Mouse (Mus musculus) layer of hippocampus, postnatal 25 days (tissue): ENCODE measurements at regions not wholly inside any gene's neighbourhood (a gene's known extent, or its start where the extent isn't known, plus 50 kb on each side); places are given as distances from the start of the nearest gene placed in this dataset.

Experiments
- DNase-seq, 2 experiments: peaks; one replicate each; pipeline ENCODE4 v3.0.0; 2022; ENCODE audit warnings: mixed read lengths in 2 of 2, low spot score in 1 of 2; ENCODE audit errors: extremely low spot score in 1 of 2

GRCm38 (mm10) chr5:119137409-119137808, 533.1 kb upstream of the Tbx3 start:
- DNase-seq = no peak

GRCm38 (mm10) chr5:119137821-119138221, 532.6 kb upstream of the Tbx3 start:
- DNase-seq = no peak

DNA sequence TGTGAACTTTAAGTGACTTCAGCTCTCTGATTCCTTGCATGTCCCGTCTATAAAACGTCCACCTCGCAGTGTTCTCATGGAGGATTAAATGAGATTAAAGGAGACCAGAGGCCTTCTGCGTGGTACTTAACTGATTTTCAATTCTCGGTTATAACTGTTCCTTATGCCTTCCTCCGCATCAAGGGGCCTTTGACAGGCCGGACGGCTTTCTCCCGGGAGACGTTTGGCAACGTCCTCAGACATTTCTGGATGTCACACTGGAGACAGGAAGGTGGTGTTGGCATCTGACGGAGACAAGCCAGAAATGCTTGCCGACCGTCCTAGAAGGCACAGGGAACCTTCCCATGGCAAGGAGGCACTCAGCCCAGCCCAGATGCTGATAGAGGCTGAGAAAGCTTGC, 532.2 kb upstream of the Tbx3 start:
- DNase-seq = no peak

DNA sequence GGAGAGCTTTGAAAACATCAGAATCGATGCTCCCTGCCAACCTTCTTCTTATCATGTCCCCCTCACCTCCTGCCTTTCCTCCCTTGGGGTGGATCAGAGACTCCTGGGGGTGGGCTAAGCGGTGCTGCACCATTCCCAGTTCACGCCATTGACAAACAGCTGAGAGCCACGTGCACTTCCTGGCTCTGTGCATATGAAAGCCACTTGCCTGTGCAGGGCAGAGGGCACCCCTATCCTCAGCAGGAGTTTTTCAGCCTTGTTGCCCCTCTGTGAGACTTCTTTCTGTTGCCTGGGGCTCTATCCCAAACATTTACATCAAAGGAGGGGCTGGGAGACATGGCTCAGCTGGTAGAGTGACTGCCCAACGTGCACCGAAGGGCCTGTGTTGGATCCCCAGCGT, 531.1 kb upstream of the Tbx3 start:
- no peak for DNase-seq

DNA sequence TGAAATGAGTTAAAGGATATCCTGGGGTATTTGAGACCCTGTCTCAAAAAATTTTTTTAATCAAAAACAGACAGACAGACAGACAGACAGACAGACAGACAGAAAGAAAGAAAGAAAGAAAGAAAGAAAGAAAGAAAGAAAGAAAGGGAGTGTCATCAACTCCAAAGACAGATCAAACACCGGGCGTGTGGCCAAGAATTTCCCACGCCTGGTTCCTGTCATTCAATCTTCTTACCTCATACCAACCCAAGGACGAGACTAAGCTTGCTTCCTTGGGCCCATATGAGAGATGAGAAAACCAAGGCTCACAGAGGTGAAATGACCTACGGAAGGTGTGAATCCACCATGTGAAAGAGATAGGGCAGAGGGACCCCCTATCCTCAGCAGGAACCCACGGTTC, 530.7 kb upstream of the Tbx3 start:
- DNase-seq = no peak

GRCm38 (mm10) chr5:119143411-119143810, 527.1 kb upstream of the Tbx3 start:
- DNase-seq = no peak

- no peak for DNase-seq
These were observed 520.9 kb upstream of the Tbx3 start for GRCm38 (mm10) chr5:119149389-119150185.

GRCm38 (mm10) chr5:119153086-119153485, 517.4 kb upstream of the Tbx3 start:
- no peak for DNase-seq

DNA sequence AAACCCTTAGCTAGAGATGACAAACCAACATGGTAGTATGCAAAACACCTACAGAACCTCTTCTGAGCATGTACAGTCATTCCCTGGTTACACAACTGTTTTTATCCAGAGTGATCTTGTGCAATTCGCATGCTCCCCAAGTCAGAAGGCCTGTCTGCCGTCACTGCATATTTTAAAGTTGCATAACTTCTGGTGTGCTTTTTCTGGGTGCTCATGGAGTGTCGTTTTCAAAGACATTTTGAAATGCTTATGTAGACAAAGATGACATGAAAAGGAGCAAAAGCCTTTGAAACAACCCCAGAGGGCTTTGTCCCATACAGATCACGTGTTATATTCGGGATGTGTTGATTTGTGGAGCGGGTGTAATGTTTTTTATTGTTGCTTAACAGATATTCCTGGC, 513.8 kb upstream of the Tbx3 start:
- no peak for DNase-seq

GRCm38 (mm10) chr5:119158171-119158570, 512.3 kb upstream of the Tbx3 start:
- no peak for DNase-seq

- DNase-seq = no peak
These were observed 508.3 kb upstream of the Tbx3 start for GRCm38 (mm10) chr5:119162132-119162675.

DNA sequence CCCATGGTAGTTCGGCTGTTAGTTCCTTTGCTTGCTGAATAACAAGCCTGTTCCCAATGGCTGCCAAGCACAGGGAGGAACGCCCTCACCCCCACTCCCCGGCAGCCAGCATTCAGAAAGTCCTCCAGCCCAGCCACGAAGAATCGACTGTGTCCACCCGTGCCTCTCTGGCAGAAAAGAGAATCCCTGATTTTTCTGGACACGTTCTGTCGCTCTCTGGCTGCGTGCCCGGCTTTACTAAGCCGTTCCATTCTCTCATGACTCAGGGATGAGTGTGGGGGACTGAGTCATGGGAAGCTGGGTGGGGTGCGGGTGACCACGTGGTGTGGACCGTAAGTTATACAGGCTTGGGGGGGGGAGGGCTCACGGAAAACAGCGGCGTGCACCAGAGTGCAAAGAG, 502.8 kb upstream of the Tbx3 start:
- DNase-seq = peak; percentile 36 to 72

DNA sequence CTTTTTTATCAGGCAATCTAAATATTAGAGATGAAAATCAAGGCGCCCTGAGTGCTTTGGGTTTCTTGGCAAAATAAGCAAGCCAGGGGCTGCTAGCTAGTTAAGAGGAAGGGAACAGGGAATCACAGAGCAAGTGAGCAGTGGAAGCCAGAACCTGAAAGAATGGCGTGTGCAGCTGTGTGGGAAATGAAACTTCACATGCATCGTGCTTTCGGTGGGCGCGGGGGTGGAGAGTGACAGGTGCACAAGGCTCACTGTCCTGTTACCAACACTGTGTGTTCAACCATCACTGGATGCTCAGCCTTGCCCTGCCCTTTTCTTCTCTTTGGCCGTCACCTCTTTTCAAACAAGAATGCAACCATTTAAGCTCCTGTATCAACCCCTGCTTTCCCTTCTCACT, 501.2 kb upstream of the Tbx3 start:
- DNase-seq = no peak

GRCm38 (mm10) chr5:119171626-119172025, 498.8 kb upstream of the Tbx3 start:
- no peak for DNase-seq

DNA sequence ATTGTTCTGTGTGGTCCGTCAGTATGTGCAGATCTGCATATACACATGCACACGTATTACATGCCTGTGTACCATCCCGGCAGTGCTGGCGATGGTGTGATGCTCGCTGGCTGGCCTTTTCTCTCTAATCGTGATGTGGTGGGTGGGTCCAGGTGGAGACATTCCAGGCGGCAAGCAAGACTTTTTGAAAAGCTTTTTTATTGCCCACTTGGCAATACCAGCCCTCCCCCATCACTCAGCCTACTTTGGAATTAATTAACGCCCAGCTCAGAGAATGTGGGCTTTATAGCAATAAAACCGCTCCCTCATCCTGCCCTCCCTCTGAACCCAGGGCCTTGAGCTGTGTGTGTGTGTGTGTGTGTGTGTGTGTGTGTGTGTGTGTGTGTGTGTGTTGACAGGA, 491.7 kb upstream of the Tbx3 start:
- no peak for DNase-seq

- no peak for DNase-seq
These were observed 486.9 kb upstream of the Tbx3 start for GRCm38 (mm10) chr5:119183545-119184047.

GRCm38 (mm10) chr5:119186611-119187010, 483.9 kb upstream of the Tbx3 start:
- DNase-seq = no peak

DNA sequence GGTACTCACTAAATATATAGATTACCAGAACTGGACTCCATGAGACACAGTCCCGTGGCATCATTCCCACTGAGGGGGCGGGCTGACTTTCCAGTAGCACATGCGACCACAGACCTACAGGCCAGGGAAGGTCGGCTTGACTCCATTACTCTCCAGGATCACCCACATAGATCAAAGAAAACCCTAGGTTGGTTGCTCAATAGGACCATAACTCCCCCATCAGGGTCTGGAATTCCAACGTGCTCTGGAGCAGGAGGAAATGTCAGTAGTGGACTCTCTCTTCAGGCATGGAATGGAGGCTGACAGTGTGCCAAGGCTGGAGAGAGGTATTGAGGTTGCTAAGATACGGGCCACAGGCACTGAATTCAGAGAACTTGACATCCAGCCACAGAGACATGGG, 482.0 kb upstream of the Tbx3 start:
- DNase-seq = no peak

- DNase-seq = no peak
These were observed 476.5 kb upstream of the Tbx3 start for GRCm38 (mm10) chr5:119193699-119194681.

GRCm38 (mm10) chr5:119199906-119200305, 470.6 kb upstream of the Tbx3 start:
- DNase-seq = no peak

- DNase-seq = no peak
These were observed 469.2 kb upstream of the Tbx3 start for GRCm38 (mm10) chr5:119201251-119201650.
